Mouse (Mus musculus): ENCODE measurements around the gene Slc47a2.

The Slc47a2 gene

DNA sequence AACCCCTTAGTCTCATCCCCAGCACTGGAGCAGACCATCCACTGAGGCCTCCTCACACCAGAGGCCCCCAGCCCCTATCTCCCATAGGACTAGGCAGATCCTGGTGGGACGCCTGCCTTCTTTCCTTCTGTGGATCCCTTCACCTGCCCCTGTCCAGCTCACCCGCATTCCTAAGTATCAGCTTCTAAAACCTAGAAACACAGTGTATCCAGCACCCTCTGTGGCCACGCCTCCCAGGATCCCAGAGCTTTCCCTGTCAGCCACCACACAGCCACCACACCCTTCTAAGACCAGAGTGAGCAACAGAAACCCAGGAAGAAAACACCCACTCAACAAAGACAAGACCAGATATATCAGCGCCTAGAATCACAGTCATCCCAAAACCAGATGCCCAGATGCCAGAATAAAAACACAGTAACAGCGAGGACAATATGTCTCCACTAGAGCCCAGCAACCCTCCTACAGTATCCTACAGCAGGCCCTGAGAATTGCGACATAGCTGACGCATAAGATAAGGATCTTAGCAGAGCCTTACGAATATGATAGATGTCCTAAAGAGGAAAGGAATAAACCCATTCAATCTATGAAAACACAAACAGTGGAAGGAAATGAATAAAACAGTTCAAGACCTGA, 64.1 kb downstream of the Slc47a2 start:
- DNase-seq (ENCODE audit: low spot score in 2 of 2) = no peak

DNA sequence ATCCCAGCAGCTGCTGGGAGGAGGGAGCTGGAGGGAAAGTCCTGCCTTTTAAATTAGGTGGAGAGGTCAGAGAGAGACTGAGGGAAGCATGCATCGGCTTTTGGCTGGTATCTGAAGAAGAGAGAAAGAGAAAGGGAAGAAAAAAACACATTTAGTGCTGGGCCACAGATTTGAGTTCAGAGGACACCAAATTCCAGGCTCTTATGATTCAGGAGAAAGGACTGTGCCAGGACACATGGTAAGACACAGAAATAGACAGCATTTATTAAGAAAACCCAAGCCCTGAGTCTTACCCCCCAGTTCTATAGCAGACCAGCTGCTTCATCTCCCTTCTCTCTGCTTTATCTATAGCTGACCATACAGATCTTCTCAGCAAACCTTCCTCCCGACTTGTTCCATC, 64.7 kb downstream of the Slc47a2 start:
- DNase-seq (ENCODE audit: low spot score in 2 of 2) = no peak

DNA sequence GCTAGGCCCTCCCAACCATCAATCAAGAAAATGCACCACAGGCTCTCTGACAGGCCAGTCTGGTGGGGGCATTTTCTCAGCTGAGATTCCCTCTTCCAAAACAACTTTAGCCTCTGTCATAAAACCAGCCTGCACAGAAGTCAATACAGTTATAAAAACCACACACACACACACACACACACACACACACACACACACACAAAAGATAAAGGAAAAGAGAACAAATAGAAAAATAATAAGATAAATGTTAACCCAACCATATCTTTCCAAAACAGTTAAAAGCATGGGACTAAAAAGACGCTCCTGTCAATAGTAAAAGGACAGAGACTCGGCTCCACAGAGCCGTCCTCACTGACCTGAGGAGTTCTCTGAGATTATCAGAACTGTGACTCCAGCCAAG, 66.2 kb downstream of the Slc47a2 start:
- DNase-seq (ENCODE audit: low spot score in 2 of 2) = no peak

DNA sequence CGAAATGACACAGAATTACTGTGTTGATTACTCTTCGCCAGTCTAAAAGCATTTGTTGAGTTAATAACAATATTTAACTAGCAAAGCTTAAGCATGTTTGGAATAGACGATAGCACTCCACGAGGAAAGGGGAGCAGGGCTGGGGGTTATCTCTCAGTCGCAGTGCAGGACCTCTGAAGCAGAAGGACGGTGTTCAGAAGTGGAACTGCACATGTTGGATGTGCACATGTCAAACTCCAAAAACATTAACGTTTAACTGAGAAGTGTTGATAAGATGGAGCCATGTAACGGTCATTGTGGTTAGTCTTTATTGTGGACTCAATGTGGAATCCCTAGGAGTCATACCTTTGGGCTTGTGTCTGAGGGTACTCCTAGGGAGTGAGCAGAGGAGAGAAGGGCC, 67.6 kb downstream of the Slc47a2 start:
- DNase-seq (ENCODE audit: low spot score in 2 of 2) = no peak

DNA sequence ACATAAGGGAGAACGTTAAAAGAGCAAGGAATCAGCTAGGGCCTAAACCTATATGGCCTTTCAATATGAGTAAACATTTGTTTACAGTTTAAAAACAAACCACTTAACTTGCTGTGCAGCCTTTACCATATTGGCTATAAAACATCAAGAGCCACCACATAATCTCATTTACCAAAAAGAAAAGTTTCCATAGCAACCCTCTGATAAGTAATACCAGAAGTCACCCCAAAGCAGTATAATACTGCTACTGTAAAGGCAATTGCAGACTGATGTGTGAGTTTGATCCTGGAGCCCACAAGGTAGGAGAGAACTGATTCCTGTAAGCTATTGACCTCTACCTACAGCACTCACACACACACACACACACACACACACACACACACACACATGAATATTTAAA, 68.2 kb downstream of the Slc47a2 start:
- no peak for DNase-seq (ENCODE audit: low spot score in 2 of 2)

DNA sequence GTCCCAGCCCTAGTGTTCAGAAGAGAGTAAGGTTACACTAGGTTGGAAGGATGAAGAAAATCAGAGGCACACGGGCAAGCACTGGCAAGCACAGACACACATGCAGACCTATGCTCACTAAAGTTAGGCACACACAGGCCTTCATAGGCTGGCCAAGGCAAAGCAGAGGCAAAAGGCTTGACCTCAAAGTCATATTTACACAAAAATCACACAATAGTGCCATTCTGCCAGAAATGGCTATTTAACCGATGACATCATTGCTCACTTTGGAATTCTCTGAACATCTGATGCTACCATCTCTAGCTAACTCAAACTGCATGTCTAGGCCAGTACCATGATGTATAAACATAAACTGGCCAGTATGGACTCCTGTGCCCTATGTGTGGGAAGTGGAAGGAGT, 68.7 kb downstream of the Slc47a2 start:
- DNase-seq (ENCODE audit: low spot score in 2 of 2) = no peak

DNA sequence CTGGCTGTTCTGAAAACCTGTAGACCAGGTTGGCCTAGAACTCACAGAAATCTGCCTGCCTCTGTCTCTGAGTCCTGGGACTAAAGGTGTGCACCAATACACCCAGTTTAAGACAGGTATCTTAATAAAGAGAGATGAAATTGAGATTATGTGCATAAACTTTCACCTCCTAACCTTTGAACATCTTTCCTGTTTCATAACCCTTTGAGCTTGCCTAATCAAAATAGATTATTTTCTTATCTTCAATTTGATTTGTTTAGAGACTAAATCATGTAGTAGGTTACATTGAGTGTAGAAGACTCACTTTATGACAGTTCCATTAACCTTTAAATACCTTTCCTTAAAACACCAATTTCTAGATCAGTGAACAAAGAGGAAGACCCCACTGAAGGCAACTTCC, 71.0 kb downstream of the Slc47a2 start:
- DNase-seq (ENCODE audit: low spot score in 2 of 2) = no peak

DNA sequence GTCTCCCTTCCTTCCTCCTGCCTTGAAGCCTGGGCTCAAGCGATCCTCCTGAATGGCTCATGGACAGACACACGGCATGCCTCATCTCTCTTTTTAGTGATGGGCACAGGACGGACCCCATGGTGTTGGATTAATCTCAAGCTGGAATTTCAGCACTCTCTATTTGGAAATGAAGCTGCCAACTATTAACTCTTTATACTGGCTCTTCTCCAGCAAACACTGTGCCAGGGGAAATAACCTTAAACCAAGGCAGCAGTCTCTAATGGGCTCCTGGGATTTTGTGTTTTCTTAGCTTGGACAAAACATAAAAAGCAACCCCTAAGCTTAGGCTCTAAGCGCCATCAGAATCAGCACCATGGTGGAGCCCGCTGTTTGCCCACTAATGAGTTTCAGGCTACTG, 72.3 kb downstream of the Slc47a2 start:
- DNase-seq (ENCODE audit: low spot score in 2 of 2) = no peak

DNA sequence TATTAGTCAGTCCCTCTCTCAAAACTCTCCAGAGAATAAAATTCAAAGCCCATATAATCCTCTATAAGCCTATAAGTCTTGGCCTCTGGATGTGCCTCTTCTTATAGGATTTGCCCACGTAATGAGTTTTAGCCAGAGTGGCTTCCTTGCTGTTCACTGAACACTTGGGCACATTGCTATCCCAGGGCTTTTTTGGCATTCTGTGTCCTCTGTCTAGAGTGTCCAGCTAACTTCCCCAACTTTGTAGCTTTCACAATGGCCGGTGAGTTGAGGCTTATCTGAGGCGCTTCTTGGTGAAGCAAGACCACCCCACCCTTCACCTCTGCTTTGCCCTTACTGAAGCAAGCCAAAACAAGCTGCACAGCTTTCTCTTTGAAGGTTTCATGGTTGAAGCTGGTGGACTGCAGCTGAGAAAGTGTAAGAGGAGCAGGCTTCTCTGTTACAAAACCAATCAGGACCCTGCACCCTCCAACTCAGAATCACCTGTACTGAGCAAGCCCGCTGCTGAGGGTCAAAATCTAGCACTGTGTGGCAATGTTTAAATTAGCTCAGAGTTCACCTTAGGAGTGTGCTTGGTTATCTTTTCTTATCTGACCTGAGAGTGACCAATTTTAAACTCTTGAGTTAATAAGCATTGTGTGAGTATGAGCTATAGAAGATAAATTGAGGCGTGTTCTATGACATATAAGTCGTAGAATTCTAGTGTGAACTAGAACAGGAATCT, 73.9 kb downstream of the Slc47a2 start:
- DNase-seq (ENCODE audit: low spot score in 2 of 2) = no peak

DNA sequence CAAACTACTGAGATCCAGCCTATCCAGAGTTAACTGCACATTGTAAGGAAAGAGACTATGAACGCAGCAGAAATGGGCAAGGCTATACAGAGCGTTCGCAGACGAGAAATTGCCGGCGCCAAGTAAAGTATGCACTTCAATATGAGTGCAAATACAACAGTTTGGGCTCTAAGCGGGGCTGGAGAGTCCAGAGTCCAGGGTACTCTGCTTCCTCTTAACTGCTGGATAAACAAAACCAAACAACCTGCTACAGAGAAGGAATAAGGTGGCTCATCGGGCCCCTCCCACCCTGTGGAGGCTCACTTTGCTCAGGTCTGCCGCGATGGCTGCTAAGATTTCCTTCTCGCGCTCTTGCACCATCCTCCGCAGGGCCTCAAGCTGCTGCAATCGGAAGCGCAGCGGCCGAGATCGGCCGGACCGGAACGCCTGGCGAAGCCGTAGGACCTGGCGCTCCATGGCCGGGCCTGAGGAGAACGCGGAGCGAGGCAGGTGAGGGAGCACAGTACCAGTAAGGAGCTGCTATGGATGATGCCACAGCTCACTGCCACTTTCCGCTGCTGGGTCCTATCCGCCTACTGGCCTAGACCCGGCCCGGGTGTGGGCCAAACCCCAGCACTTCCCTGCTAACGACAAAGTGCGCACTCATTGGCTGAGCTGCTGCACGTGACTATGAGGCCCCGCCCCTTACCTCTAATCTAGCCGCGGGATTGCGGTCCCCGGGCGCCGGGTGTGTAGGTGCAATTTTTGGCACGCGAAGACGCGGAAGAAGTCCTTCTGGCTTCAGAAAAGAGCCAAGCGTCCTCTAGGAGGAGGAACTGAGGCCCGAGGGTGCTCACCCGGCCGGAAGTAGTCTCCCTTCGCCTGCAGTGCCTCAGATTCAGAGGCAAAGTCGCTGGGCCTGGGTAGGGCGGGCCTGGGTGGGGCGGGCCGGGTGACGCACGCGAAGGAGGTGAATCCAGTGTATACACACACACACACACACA, 75.8 kb downstream of the Slc47a2 start, which contains the start of gene Aldh3a2:
TSS of gene Aldh3a2 (minus strand) at position 914 of the 983 bp plus-strand sequence.
- DNase-seq (ENCODE audit: low spot score in 2 of 2) = peak; percentile 95

DNA sequence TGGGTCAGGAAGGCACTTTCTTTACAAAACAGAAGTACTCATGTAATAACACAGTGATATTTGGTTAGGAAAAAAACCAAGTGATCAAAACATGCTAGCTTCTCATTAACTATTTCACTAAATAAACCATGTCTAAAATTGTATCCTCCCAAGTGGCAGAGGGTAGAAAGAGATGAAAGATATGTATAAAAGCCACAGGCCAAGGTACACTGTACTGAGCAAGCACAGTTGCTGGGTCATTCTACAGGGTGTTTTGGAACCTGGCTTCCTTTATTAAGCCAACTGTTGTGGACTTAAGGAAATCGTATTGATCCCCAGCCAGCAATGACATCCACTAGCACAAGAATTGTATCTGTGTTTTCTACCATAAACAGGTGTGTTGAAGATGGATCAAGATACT, 78.8 kb downstream of the Slc47a2 start:
- DNase-seq (ENCODE audit: low spot score in 2 of 2) = no peak

DNA sequence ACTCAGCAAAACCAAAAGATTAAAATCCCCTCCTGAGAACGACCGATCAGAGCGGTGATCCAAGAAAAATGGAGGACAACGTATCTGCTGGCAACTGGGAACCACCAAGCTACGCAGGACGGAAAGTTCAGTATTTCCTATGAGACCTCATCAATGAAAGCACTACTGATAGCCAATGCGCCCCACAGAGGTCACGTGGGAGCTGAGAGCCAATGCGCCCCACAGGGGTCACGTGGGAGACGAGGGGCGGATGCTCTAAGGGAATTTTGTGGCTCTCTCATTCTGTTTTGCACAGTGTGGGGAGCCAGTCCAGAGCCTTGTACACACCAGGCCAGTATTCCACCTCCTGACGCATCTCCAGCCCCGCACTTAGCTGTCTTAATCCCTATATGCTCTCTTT, 80.1 kb downstream of the Slc47a2 start:
- DNase-seq (ENCODE audit: low spot score in 2 of 2) = no peak

DNA sequence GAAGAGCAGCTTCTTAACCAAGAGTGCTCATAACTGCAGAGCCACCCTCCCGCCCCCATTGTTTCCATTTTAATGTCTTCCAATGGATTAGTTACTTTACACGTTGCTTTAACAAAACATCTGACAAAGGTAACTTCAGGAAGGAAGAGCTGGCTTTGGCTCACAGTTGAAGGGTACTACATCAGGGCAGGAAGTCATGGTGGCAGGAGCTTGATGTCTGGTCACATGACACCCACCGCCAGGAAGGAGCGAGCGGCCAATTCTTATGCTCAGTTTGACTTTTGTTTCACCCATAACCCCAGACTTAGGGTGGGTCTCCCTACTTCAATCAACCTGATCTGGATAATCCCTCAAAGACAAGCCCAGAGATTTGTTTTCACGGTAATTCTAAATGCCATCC, 83.6 kb downstream of the Slc47a2 start:
- no peak for DNase-seq (ENCODE audit: low spot score in 2 of 2)

DNA sequence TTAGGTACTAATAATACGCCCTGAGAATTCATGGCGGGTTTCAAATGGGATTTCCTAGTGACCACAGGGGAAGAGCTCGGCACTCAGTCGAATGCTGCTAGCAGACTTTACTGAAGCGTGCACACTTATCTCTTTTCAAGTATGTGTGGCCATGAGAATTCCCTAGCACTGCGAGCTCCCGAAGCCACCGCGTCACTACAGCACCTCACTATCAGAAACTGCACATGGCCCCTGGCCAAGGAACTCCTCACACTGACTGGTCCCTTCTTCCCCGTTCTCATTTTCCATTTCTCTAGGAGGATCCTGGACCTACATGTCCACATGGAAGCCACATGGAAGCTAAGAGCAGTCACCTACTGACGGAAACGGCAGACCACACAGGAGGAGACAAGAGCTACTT, 89.9 kb downstream of the Slc47a2 start:
- no peak for DNase-seq (ENCODE audit: low spot score in 2 of 2)

DNA sequence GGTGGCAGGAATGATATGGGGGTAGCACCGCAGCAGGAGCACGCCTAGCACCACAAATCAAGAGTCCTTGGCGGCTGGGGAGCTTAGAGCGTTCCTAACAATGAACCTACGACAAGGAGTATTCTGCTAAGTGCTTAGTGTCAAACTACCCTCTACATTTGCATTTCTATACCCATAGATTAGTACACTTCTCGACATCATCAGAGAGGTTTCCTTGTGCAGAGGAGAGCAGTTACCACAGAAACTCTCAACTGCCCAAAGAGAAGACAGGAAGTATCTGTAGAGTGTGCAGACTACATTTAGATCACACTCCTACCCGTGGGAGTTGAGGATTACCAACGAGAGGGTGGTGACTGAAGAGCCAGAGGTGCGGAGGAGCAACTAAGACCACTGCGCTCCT, 90.9 kb downstream of the Slc47a2 start:
- DNase-seq (ENCODE audit: low spot score in 2 of 2) = no peak
